Mouse (Mus musculus): ENCODE data around the gene Tsga13. TPM values are rescaled to one million over a fixed set of nuclear protein-coding genes. Genes with fewer than 3 reads are reported as not detected.

The Tsga13 gene
- not detected in 2 replicates for polyA plus RNA-seq (2015; fragmentation: Nextera tagmentation; extraction: Ambion mirVana)

GRCm38 (mm10) chr6:30915473-30915872, at the start of gene Tsga13:
TSS of gene Tsga13 (minus strand) at chr6:30915573.
- Histone ChIP-seq H3K4me1 (ENCODE audit: insufficient read depth) (no peaks in the 10 kb centered on the region), H3K36me3 (replicated peaks; ENCODE audit: insufficient read depth, low read length) (no peaks in the 10 kb centered on the region), H3K27me3 (ENCODE audit: insufficient read depth, low read length) (no peaks in the 10 kb centered on the region), H3K27ac (ENCODE audit: low read depth) (no peak within 1 kb of the TSS), H3K9ac (replicated peaks) (no peak within 1 kb of the TSS), H3K4me2 (ENCODE audit: low read depth, low read length) (no peak within 1 kb of the TSS), H3K4me3 (ENCODE audit: low read depth, low read length) (no peak within 1 kb of the TSS), H3K9me3 (ENCODE audit: low read length) (no peaks in the 10 kb centered on the region)
- ATAC-seq (no peak), DNase-seq (no peak)
- TF ChIP-seq EP300 (IDR thresholded peaks at IDR 0.05; ENCODE audit: low read depth) (no peak), CTCF (IDR thresholded peaks at IDR 0.05; ENCODE audit: low read depth) (no peak)
- 71% methylated on average over 2 of the region's 2 CpGs for WGBS (ENCODE audit: insufficient replicate concordance)

- TF ChIP-seq EP300 (IDR thresholded peaks at IDR 0.05; ENCODE audit: low read depth), result no peak
- no peak for TF ChIP-seq CTCF (IDR thresholded peaks at IDR 0.05; ENCODE audit: low read depth)
- DNase-seq (peak; percentile 27), ATAC-seq (no peak)
- peak within 1 kb of the TSS; percentile 51 for H3K4me3 ChIP-seq (ENCODE audit: low read depth, low read length)
- H3K27ac ChIP-seq (ENCODE audit: low read depth), result no peak within 1 kb of the TSS
- H3K27me3 ChIP-seq (ENCODE audit: insufficient read depth, low read length), result peaks cover 58% of the 10 kb centered on the region
- peaks cover 20% of the 10 kb centered on the region for H3K9me3 ChIP-seq (ENCODE audit: low read length)
- WGBS (ENCODE audit: insufficient replicate concordance), result under 1% methylated on average over 74 of the region's 75 CpGs
- H3K4me2 ChIP-seq (ENCODE audit: low read depth, low read length), result peak within 1 kb of the TSS; percentile 75
- H3K9ac ChIP-seq (replicated peaks), result no peak within 1 kb of the TSS
- H3K4me1 ChIP-seq (ENCODE audit: insufficient read depth), result no peaks in the 10 kb centered on the region
- H3K36me3 ChIP-seq (replicated peaks; ENCODE audit: insufficient read depth, low read length), result no peaks in the 10 kb centered on the region
Observed at GRCm38 (mm10) chr6:30958736-30959540, 43.6 kb upstream of the Tsga13 start, which contains the start of gene Klf14. TSS of gene Klf14 (minus strand) at chr6:30959078.

- H3K9ac ChIP-seq (replicated peaks), result no peak overlapping the region
- no peak for ATAC-seq
- no peaks in the 10 kb centered on the region for H3K4me1 ChIP-seq (ENCODE audit: insufficient read depth)
- no peak overlapping the region for H3K27ac ChIP-seq (ENCODE audit: low read depth)
- peaks cover 51% of the 10 kb centered on the region for H3K27me3 ChIP-seq (ENCODE audit: insufficient read depth, low read length)
- H3K36me3 ChIP-seq (replicated peaks; ENCODE audit: insufficient read depth, low read length), result no peaks in the 10 kb centered on the region
- WGBS (ENCODE audit: insufficient replicate concordance), result 8% methylated on average over 78 of the region's 84 CpGs
- peak; percentile 35 for DNase-seq
- H3K9me3 ChIP-seq (ENCODE audit: low read length), result peaks cover 20% of the 10 kb centered on the region
- peak overlapping the region; percentile 51 for H3K4me3 ChIP-seq (ENCODE audit: low read depth, low read length)
- TF ChIP-seq EP300 (IDR thresholded peaks at IDR 0.05; ENCODE audit: low read depth) (no peak), CTCF (IDR thresholded peaks at IDR 0.05; ENCODE audit: low read depth) (no peak)
- H3K4me2 ChIP-seq (ENCODE audit: low read depth, low read length), result peak overlapping the region; percentile 75
Observed at GRCm38 (mm10) chr6:30957784-30958735, 42.7 kb upstream of the Tsga13 start.

GRCm38 (mm10) chr6:30939264-30939663, 23.9 kb upstream of the Tsga13 start:
- WGBS (ENCODE audit: insufficient replicate concordance), result 58% methylated on average over 5 of the region's 5 CpGs
- no peak overlapping the region for H3K27ac ChIP-seq (ENCODE audit: low read depth)
- H3K27me3 ChIP-seq (ENCODE audit: insufficient read depth, low read length), result no peaks in the 10 kb centered on the region
- H3K9ac ChIP-seq (replicated peaks), result no peak overlapping the region
- no peaks in the 10 kb centered on the region for H3K4me1 ChIP-seq (ENCODE audit: insufficient read depth)
- H3K4me3 ChIP-seq (ENCODE audit: low read depth, low read length), result no peak overlapping the region
- no peaks in the 10 kb centered on the region for H3K9me3 ChIP-seq (ENCODE audit: low read length)
- TF ChIP-seq EP300 (IDR thresholded peaks at IDR 0.05; ENCODE audit: low read depth) (no peak), CTCF (IDR thresholded peaks at IDR 0.05; ENCODE audit: low read depth) (no peak)
- DNase-seq (no peak), ATAC-seq (no peak)
- no peak overlapping the region for H3K4me2 ChIP-seq (ENCODE audit: low read depth, low read length)
- no peaks in the 10 kb centered on the region for H3K36me3 ChIP-seq (replicated peaks; ENCODE audit: insufficient read depth, low read length)

- no peak for DNase-seq
Observed at GRCm38 (mm10) chr6:30922821-30923220, 7.4 kb upstream of the Tsga13 start.

GRCm38 (mm10) chr6:30921826-30922225, 6.5 kb upstream of the Tsga13 start:
- DNase-seq (no peak), ATAC-seq (no peak)
- no peak overlapping the region for H3K4me3 ChIP-seq (ENCODE audit: low read depth, low read length)
- no peaks in the 10 kb centered on the region for H3K4me1 ChIP-seq (ENCODE audit: insufficient read depth)
- no peaks in the 10 kb centered on the region for H3K9me3 ChIP-seq (ENCODE audit: low read length)
- H3K36me3 ChIP-seq (replicated peaks; ENCODE audit: insufficient read depth, low read length), result no peaks in the 10 kb centered on the region
- no peaks in the 10 kb centered on the region for H3K27me3 ChIP-seq (ENCODE audit: insufficient read depth, low read length)
- no peak overlapping the region for H3K9ac ChIP-seq (replicated peaks)
- H3K27ac ChIP-seq (ENCODE audit: low read depth), result no peak overlapping the region
- no peak for TF ChIP-seq CTCF (IDR thresholded peaks at IDR 0.05; ENCODE audit: low read depth)
- TF ChIP-seq EP300 (IDR thresholded peaks at IDR 0.05; ENCODE audit: low read depth), result no peak
- H3K4me2 ChIP-seq (ENCODE audit: low read depth, low read length), result no peak overlapping the region
- WGBS (ENCODE audit: insufficient replicate concordance), result 62% methylated on average over 10 of the region's 11 CpGs

More at GRCm38 (mm10) chr6:30922821-30923220, 7.4 kb upstream of the Tsga13 start:
- H3K27me3 ChIP-seq (ENCODE audit: insufficient read depth, low read length), result no peaks in the 10 kb centered on the region
- no peaks in the 10 kb centered on the region for H3K9me3 ChIP-seq (ENCODE audit: low read length)
- no peaks in the 10 kb centered on the region for H3K36me3 ChIP-seq (replicated peaks; ENCODE audit: insufficient read depth, low read length)
- no peak for TF ChIP-seq CTCF (IDR thresholded peaks at IDR 0.05; ENCODE audit: low read depth)
- TF ChIP-seq EP300 (IDR thresholded peaks at IDR 0.05; ENCODE audit: low read depth), result no peak
- no peak overlapping the region for H3K4me2 ChIP-seq (ENCODE audit: low read depth, low read length)
- H3K27ac ChIP-seq (ENCODE audit: low read depth), result no peak overlapping the region
- no peak overlapping the region for H3K9ac ChIP-seq (replicated peaks)
- ATAC-seq, result no peak
- no peaks in the 10 kb centered on the region for H3K4me1 ChIP-seq (ENCODE audit: insufficient read depth)
- H3K4me3 ChIP-seq (ENCODE audit: low read depth, low read length), result no peak overlapping the region
- 36% methylated on average over 2 of the region's 2 CpGs for WGBS (ENCODE audit: insufficient replicate concordance)

All from liver, postnatal 0 days (tissue).